Mouse (Mus musculus): ENCODE data around the gene Gm48551. TPM values are rescaled to one million over a fixed set of nuclear protein-coding genes. Genes with fewer than 3 reads are reported as not detected.
A peak's percentile ranks its signal among the peaks of the same experiment; 100 is the strongest.

The Gm48551 gene
- total RNA-seq, 2 experiments from 2014 or later = 0.55 to 0.70 TPM

DNA sequence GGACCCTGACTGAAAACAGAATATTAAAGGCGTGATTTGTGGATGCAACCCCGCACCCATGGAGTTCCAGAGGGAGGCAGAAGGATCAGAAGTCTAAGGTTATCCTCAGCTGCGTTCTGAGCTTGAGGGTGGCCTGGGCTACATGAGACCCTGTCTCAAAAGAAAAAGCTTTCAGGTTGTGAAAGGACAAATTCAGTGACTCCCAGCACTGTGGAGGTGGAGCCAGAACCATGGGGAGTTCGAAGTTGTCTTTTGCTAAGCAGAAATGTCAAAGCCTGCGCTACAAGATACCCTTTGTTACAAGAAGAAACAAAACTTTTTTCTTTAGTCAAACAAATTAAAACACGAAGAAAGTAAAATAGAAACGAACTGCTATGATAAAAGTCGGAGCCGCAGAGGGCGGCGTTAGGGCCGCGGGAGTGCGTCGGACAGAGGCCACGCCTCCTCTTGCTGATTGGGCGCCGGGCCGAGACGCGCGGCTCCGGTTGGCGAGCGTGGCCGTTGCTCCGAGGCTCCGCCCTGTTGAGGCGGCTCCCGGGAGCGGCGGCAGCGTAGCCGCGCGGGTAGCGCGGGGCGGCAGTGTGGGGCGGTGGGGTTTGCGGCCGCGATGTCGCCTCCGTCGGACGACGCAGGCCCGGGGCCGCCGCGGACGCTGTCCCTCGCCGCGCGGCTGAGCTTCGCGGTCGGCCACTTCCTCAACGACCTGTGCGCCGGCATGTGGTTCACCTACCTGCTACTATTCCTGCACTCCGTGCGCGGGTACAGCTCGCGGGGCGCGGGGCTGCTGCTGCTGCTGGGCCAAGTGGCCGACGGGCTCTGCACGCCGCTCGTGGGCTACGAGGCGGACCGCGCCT lies 27.0 kb upstream of the Gm48551 start, which contains the start of gene Mfsd12:
Mfsd12 (plus strand) TSS at position 501 of the 854 bp plus-strand sequence.
- DNase-seq = peak; percentile 94

DNA sequence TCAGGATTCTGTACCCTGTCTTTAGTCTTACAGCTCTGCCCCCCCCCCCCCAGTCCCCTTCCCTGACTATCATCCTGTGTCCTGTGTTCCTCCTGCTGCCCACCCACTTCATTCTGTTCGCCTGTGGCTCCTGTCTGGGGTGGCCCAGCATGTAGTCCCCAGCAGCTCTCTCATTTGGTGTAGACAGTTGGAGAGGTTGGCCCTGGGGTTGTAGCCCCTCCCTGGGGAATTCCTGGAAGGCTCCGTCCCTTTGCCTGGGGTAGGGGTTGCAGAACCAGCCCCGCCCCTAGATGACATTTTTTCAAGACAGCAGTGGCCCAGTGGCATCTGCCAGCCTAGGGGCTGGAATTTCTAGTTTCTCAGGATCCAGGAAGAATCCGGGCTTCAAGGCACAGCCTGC lies 26.1 kb upstream of the Gm48551 start:
- DNase-seq = no peak

DNA sequence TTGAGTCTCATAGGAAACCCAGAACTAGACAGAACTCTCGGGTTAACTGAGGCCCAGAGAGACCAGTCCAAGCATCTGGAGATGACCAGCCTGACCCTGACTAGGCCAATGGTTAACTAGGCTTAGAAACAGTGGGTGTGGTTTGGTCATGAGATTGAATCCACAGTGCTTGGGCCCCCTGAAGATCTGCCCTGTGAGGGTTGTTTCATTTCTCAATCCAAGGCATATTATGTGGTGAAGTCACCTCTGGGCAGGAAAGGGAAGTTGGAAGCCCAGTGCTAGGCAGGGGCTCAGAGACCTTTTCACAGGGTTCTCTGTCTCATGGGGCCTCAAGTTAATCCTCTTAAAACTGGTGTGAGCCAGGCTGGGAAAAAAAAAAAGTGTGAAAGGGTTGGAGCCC lies 25.4 kb upstream of the Gm48551 start:
- no peak for DNase-seq

DNA sequence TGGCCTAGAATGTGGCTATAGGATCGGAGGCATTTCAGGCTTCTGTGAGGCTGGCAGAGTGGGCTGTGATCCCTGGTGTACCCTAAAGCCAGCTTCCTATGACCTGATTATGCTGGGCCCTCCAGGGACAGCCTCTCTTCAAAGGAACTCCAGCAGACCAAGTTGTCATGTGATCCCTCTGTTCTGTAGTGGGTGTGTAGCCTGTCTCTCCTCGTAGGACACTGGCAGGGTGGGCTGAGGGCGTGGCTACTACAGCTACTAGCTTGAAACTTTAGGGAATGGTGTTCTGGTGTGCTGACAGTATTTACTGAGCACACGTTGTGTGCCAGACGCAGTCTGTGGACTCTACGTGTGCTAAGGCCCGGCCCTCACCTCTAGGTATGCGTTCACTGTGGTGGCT lies 23.5 kb upstream of the Gm48551 start:
- no peak for DNase-seq

DNA sequence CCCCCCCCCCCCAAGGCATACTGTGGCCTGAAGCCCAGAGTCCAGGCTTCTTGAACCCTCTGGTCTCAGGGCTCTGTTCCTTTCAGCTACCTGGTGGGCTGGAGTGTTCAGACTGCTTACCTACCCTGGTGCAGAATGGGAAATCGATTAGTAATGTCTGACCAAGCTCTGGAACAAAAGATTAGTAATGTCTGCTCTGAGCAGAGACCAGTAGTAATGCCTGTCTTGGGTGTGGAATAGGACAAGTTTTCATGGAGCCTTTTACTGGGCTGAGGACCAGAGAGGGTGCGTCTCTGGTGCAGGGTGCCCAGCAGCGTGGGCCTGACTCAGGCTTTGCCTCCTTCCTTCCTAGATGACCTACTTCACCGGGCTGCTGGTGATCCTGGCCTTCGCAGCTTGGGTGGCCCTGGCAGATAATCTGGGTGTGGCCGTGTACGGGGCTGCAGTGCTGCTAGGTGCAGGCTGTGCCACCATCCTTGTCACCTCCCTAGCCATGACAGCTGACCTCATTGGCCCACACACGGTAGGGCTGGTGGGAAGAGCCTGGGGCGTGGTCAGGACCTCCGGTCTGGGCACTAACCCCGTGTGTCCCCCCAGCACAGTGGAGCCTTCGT lies 21.8 kb upstream of the Gm48551 start:
- no peak for DNase-seq

DNA sequence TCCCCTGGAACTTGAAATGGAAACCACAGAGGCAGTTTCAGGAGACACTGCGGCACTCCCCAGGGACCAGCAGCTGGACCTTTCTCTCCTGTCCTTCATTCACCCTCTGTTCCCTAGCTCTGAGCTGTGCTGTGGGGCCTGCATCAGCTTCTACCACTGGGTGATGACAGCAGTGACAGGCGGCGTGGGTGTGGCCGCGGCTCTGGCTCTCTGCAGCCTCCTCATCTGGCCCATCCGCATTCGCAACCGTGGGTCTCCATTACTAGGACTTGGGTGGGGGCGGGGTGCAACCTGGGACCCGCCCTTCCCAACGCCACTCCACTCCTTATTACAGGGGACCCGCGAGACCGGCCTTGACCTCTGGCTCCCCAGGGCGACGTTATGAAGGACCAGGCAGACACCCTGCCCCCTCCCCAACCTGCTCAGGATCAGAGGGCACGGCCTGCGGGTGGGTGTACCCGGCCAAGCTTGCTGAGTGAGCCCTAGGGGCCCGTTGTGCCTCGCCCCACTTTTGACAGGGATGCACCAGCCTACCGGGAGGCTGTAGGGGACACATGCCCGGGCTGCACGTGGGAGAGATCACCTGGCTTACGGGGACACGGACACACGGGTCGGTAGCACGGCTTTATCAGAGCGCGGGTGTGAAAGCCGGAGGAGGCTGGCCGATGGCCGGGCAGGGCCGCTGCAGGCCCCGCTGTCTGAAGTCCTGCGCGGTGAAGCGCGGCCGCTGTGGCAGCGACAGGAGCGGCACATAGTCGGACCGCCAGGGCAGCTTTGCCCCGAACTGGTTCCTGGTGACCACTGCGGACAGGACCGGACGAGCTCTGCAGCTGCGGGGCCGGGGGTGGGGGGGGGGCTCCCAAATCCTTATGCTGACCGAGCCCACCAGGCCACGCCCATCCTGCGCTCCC lies 20.6 kb upstream of the Gm48551 start:
- peak; percentile 74 for DNase-seq

DNA sequence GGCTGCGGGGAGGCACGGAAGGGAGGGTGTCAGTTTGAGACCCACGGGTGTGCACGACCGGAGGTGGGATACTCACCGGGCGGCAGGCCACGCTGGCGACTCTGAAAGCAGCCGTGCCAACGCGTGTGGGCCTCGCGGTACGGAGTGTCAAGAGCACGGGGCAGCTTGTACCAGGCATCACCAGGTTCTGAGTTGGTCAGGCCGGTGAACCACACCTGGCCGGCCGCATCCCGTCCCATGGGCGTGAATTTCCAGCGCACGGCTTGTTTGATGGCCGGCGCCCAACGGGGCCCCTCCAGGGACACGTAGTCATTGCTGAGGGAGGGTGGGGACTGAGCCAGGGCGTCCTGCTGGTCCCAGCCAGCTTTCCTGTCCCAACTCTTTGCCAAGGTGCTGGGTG lies 19.6 kb upstream of the Gm48551 start:
- DNase-seq = peak; percentile 61

DNA sequence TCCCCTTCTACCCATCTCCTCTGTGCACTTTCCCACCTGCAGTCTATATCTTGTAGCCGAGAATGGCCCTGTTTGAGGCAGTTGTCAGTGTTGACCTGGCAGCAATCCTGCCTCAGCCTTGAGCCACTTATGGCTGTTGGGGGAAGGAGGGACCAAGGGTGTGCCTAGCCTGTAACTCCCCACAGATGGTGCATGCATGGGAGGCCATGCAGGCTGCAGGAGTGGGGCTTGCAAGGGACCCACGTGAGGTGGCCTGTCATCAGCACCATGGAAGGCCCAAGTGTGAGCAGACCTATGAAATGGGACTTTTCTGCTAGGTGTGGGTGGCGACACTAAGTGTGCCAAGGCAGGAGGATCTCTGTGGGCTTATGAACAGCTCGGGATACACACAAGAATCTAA lies 19.2 kb upstream of the Gm48551 start:
- DNase-seq = no peak

DNA sequence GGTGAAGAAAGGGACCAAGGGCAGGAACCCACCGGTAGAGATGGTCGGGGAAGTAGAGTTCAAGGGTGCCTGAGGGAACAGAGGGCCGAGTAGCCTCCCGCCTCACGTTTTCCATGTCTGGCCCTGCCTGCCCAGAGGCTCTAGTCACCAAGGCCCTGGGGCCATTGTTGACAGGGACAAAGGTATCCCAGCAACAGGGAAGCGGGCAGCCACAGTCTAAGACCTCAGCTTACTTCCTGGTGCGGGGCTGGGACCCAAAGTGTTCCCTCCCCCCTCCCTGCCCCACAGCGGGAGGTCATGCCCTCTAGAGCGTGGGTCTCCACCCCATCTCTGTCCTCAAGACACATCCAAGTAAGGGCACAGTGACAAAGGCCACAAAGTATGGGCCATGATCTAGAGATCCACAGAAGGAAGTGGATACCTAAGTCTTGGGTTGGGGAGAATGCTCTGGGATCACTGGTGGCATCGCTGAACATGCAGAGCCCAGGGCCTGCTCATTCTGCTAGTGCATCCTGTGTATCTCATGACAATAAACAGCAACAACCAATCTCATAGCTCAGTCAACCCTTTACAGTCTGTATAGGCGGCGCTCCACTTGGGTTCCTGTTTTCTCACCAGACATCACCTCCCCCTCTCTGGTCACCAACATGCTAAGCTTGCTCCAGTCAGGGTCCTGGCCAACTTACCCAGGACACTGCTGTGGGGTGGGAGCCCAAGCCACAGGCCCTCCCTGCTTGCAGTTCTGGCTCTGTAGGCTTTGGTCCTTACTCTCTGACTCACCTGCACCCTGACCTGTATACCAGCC lies 18.4 kb upstream of the Gm48551 start, which contains the start of gene 4930404N11Rik:
4930404N11Rik (minus strand) TSS at position 145 of the 805 bp plus-strand sequence.
- no peak for DNase-seq

DNA sequence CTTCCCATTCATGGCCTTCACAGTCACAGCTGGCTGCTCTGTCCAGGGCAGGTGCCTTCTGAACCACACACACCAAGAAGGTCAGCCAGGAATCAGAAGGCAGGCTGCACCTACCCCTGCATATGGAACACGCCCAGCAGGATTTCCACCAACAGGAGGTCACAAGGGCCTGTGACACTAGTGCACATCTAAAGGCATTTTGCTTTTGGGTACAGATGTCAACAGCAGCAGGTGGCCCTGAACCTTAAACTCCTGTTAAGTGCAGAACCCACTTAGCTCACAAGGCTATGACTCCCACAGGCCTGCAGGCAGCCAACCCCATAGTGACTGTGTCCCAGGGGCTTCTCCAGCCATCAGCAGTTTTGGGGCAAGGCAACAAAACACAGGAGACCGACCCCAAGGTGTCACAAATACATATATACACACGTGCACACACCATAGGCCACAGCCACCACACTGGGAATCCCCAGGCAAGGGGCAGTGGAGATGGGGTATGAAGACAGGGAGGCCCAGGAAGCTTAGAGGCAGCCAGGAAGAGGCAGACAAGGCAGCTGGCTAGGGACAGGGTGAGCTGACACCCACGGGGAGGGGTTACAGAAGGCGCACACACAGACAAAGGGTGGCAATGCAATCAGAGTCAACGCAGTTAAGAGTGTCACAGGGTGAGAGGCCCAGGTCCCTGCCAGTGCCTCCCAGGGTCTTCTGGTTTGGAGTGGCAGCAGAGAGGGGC lies 17.6 kb upstream of the Gm48551 start:
- no peak for DNase-seq

DNA sequence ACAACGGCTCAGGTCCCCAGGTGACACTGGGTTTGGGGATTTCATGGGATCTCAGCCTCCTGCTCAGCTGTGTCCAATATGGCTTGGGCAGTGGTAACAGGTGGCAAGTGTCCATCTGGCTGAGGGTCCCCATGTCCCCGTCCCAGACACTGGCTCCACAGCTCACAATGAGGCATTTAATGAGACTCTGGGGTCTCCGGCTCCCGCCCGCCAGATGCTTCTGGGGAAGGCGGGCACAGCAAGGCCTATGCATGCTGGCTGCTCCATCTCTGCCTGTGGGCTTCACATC lies 17.1 kb upstream of the Gm48551 start:
- DNase-seq = no peak

DNA sequence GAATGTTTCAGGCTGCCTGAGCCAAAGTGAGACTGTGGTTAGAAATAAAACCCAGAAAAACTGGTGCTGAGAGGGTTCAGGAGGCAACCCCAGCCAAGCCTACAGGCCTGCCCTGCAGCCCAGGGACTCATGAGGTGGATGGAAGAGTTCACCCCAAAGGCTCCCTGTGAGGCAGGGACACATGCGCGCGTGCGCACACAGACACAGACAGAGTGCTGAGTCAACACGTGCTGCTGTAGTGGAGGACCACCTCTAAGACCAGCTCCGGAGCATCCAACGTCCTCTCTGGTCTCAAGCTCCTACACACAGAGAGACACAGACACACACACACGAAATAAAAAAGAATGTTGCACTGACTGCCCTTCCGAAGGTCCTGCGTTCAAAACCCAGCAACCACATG lies 8.9 kb upstream of the Gm48551 start:
- no peak for DNase-seq

DNA sequence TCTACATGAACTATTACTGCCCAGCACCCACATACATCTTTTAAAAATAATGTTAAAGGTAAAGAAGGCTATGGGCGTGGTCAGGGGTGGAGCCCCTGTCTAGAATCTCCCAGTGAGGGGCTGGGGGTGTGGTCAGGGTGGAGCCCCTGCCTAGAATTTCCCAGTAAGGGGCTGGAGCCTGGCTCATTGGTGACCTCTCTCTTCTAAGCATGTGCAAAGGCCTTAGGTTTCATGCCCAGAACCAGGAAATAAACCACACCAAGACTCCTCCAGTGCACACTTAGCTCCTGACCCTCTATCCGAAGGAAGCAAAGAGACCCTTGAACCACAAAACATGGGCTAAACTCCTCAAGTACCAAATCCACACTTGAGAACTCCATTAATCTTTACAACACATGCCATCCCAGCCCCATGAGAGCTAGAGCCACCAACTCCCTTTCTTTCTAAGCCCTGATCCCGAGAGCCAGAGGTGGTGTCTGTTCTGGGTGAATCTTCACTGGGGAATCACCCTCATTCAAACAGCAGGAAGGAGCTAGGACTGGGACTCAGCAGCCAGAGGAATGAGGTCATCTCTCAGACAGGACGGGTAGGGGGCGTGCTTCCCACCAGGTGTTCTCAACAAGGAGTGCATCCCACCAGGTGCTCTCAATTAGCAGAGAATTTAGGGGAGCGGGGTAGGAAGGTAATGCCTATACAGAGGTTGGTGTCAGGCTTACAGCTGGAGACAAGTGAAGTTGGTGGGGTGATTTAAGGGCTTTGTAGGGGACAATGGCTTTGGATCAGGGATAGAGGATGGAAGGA lies 7.5 kb upstream of the Gm48551 start:
- no peak for DNase-seq

DNA sequence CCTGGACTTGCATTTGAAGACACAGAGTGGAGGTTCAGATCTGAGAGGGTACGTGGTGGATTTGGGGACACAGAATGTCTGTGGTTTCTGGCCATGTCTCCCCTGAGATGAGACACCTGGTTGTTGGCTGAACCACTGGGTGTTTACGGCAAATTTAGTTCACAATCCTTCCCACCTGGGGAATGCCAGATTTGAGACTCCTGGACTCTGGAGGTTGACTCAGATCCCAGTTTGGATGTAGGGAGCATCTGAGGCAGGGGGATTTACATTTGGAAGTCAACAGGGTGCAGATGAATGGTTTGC lies 7.0 kb upstream of the Gm48551 start:
- no peak for DNase-seq

DNA sequence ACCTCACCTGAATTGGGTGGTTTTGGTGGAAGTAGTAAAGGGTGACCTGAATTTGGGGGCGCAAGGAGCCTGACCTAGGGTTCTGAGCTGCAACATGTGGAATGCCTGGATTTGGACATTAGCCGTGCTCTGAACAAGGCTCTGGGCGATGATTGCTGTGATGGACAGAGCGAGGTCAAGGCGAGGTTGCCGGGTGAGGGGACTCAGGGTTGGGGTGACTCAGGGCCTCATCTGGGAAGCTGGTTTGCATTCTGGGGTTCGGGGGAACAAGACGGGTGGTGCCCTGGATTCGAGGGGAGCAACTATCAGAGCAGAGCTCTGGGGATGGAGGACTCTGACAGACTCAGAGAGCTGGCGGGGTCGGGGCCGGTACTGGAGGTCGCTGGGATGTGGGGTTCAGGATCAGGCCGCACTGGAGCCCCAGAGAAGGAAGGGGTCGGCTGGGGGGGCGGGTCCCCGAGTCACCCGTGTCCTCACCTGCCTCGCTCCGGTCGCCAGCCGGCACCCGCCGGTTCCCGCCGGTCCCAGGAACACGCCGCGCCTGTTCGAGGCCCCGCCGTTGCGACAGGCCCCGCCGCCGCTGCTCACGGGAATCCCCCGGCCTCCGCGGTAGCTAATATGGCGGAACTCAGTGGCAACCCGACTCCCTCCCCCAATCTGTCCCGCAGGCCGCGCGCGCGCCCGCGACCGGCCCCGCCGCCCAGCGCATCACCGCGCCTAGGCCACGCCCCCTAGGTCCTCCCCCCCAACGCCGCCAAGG lies 6.3 kb upstream of the Gm48551 start, which contains the start of gene Fzr1:
Fzr1 (minus strand) TSS at position 724 of the 760 bp plus-strand sequence.
- no peak for DNase-seq

DNA sequence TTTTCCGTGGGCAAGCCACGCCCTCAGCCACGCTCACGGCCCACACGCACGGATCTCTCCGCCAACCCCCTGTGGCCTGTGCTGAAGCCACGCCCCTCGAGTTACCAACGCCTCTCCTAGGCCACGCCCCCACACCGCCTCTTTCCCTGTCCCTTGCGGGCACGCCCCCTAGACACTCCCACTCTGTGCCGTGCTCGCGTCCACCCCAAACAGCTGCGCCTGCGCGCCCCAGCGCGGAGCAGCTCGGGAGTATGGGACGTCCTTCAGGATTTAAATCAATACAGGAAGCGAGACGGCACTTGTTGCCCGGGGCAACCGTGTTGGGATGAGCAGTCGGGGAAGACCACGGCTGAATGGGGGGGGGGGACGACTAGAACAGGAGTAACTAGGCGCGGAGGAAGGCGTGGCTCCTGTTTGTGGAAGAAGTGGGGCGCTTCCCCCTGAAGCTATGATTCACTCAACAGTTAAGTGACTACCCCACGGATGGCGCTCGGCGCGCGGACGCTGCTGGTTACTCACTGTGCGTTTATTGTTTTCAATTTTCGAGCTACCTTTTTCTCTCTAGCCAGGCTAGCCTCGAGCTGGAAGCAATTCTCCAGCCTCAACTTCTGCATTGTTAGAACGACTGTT lies 5.6 kb upstream of the Gm48551 start:
- DNase-seq = peak; percentile 100

DNA sequence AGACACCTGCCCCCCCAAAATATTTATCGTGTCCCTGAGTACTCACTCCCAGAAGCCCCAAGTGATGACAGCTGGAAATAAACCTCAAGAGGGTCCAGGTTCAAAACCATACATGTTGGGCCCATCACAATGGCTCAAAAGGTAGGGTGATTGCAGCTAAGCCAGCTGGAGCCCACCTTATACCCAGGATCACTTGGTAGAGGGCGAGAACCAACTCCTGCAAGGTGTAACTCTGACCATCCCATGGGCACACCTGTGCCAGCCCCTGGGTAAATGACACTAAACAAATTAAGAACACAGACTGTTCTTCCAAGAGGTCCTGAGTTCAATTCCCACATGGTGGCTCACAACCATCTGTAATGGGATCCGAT lies 5.1 kb upstream of the Gm48551 start:
- no peak for DNase-seq

DNA sequence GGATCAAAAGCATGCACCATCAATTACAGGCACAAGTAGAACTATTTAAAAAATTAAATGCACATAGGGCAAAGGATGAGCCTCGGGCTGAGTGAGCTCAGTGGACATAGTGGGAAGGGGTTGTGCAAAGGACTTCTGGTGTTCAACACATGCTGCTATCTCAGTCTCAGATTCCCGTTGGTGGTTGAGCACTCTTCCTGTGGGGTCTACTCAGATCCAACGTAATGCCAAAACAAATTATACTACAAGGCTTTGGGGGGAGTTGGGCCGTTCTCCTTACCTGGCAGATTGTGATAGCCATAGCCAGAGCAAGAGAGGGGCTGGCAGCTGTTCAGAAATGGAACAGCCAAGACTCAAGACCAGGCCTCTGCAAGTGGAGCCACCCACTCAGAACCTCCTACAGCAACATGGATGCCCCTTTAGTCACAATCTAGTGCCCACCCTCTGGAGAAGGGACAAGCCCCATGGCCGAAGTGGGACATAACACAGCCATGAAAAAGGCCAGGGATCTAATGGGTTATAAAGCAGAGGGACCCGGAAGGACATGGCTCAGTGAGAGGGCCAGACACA lies 4.4 kb upstream of the Gm48551 start:
- DNase-seq = no peak

DNA sequence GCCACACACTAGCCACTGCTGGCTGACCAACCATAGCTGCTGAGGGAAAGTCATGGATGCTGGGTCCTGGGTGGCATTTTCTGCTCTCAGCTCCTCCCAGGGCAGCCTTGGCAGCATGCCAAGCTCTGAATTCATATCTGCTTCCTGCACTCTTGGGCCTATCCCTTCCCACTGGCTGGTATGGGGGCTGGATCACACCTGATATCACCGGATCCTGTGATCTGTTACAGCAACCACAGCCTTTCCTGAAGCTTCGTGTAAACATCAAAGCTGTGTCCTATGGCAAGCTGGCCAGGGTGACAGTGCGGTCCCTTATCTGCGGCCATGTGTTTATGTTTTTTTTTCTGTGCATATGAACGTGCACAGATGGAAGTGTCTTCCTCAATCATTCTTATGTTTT lies 2.2 kb upstream of the Gm48551 start:
- peak; percentile 57 for DNase-seq

Measured in heart, postnatal 4 days (tissue).